Mouse (Mus musculus): ENCODE data around the gene Fras1.

- TF ChIP-seq CTCF (IDR thresholded peaks at IDR 0.05; ENCODE audit: low read depth) = no peak
- no peak for TF ChIP-seq EP300 (IDR thresholded peaks at IDR 0.05; ENCODE audit: low read depth)
Measured at GRCm38 (mm10) chr5:96682777-96683176, 309.0 kb downstream of the Fras1 start.

Data from heart, postnatal 0 days (tissue).